Mouse (Mus musculus): ENCODE data around the gene Clns1a. TPM values are rescaled to one million over a fixed set of nuclear protein-coding genes. Genes with fewer than 3 reads are reported as not detected.

Gene Clns1a
- total and polyA plus RNA-seq, 3 experiments: 140 to 305 (median 240) TPM

DNA sequence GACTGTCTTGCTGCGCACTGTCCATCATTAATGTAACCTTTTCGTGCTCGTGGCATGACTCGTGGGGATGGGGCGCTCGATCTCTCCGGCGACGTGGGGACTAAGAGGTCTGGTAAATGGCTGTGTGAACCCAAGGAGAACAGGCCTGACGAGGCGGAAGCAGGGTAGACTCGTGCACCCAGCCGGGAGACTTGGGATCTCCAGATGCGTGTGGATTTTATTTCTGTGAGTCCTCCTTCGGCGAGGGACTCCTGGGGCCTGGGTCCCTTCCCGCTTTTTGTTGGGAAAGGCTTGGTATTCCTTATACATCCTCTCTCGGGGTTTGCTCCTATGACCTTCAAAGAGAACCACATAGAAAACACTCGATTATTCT lies 315 bp upstream of the Clns1a start:
- peaks cover 4% of the 10 kb centered on the region for H3K9me3 ChIP-seq (replicated peaks; ENCODE audit: low read length)
- in situ Hi-C loops (cut with MboI; ENCODE audit: low pct_ligation_motif_present, low pct_unique_long_range_greater_than_20kb, low sequenced_read_pairs): loop anchor here (25.0 kb wide), 1 partner anchor 259 kb away; no protein-coding TSS in a partner anchor
- peaks cover 6 to 51% of the 10 kb centered on the region in 2 experiments for H3K36me3 ChIP-seq (replicated peaks in 1 of 2; ENCODE audit: control insufficient read depth in 1 of 2, insufficient read depth in 1 of 2, low read length in 1 of 2)
- TF ChIP-seq NRF1 (IDR thresholded peaks at IDR 0.05; ENCODE audit: low read depth, low read length) (no peak), CHD1 (IDR thresholded peaks at IDR 0.05; ENCODE audit: low read depth, low read length) (0 out of 2 replicates have a peak, but pooled peaks have one; percentile 47)
- peak overlapping the region; percentile 46 for H3K4me2 ChIP-seq (ENCODE audit: insufficient read depth, low read depth, poor library complexity, severe bottlenecking)
- no peaks in the 10 kb centered on the region for H3K27me3 ChIP-seq (replicated peaks)
- peak overlapping the region; percentile 31 for H3K27ac ChIP-seq (ENCODE audit: insufficient read depth, low read depth)
- H3K9ac ChIP-seq (ENCODE audit: insufficient read depth, low read depth): peak overlapping the region; percentile 52
- peak; percentile 64 for DNase-seq (ENCODE audit: extremely low read depth)
- dilution Hi-C loops (cut with MboI; ENCODE audit: extremely low pct_ligation_motif_present, extremely low pct_unique_long_range_greater_than_20kb, low sequenced_read_pairs): no loop called here
- peak overlapping the region; percentile 64 to 99 (median 89) for H3K4me3 ChIP-seq (replicated peaks in 1 of 3; ENCODE audit: low read depth in 2 of 3, low read length in 2 of 3, poor library complexity in 1 of 3)
- peaks cover 40% of the 10 kb centered on the region for H3K79me2 ChIP-seq (replicated peaks; ENCODE audit: control insufficient read depth, extremely low read depth, insufficient read depth, poor library complexity, severe bottlenecking)
- peaks cover 0 to 42% of the 10 kb centered on the region in 2 experiments; a peak in 2 of 4 replicates for H3K4me1 ChIP-seq (ENCODE audit: control insufficient read depth in 1 of 2, insufficient read depth in 2 of 2)

DNA sequence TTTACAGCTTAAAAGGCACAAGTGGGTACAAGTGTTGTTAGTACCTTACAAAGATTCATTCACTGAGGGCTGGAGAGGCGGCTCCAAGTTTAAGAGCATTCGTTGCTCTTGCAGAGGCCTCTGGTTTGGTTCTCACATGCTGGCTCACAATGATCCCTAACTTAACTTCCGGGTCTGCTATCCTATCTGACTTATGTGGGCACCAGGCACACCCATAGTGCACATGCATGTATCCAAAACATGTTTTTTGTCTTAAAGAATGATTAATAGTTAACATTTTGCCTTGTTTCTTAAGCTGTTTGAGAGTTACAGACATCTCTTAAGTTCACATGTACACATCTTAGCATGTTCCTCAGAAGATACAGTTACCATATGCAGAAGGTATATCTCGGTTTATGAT lies 3.7 kb downstream of the Clns1a start:
- H3K27ac ChIP-seq (ENCODE audit: insufficient read depth, low read depth): no peak overlapping the region
- in situ Hi-C loops (cut with MboI; ENCODE audit: low pct_ligation_motif_present, low pct_unique_long_range_greater_than_20kb, low sequenced_read_pairs): no loop called here
- H3K9me3 ChIP-seq (replicated peaks; ENCODE audit: low read length): peaks cover 4% of the 10 kb centered on the region
- no peak for TF ChIP-seq ZMIZ1 (IDR thresholded peaks at IDR 0.05; ENCODE audit: low read depth, low read length)
- TF ChIP-seq NRF1 (IDR thresholded peaks at IDR 0.05; ENCODE audit: low read depth, low read length): no peak
- TF ChIP-seq JUND (conservative IDR thresholded peaks at IDR 0.05; ENCODE audit: low read depth, low read length): no peak
- no peak for TF ChIP-seq RAD21 (IDR thresholded peaks at IDR 0.05; ENCODE audit: low read depth, low read length)
- no peak for TF ChIP-seq USF1 (IDR thresholded peaks at IDR 0.05; ENCODE audit: low read depth, low read length)
- no peak for TF ChIP-seq USF2 (conservative IDR thresholded peaks at IDR 0.05; ENCODE audit: low read depth, low read length)
- TF ChIP-seq HCFC1 (IDR thresholded peaks at IDR 0.05; ENCODE audit: low read depth, low read length): no peak
- TF ChIP-seq CTCF (conservative IDR thresholded peaks at IDR 0.05 in 1 of 2, IDR thresholded peaks at IDR 0.05 in 1 of 2; ENCODE audit: low read depth in 2 of 2, low read length in 2 of 2): no peak
- TF ChIP-seq MAX (IDR thresholded peaks at IDR 0.05; ENCODE audit: low read length): no peak
- no peak for TF ChIP-seq KAT2A (IDR thresholded peaks at IDR 0.05; ENCODE audit: insufficient replicate concordance, low read length)
- no peak for TF ChIP-seq BHLHE40 (IDR thresholded peaks at IDR 0.05; ENCODE audit: low read depth, low read length)
- TF ChIP-seq ZKSCAN1 (IDR thresholded peaks at IDR 0.05; ENCODE audit: borderline replicate concordance, low read depth, low read length): no peak
- TF ChIP-seq MXI1 (IDR thresholded peaks at IDR 0.05; ENCODE audit: low read depth, low read length): no peak
- no peak overlapping the region for H3K4me3 ChIP-seq (replicated peaks in 1 of 3; ENCODE audit: low read depth in 2 of 3, low read length in 2 of 3, poor library complexity in 1 of 3)
- H3K27me3 ChIP-seq (replicated peaks): no peaks in the 10 kb centered on the region
- H3K4me1 ChIP-seq (ENCODE audit: control insufficient read depth in 1 of 2, insufficient read depth in 2 of 2): peaks cover 6 to 50% of the 10 kb centered on the region in 2 experiments; a peak in 3 of 4 replicates
- no peak for DNase-seq (ENCODE audit: extremely low read depth)
- H3K79me2 ChIP-seq (replicated peaks; ENCODE audit: control insufficient read depth, extremely low read depth, insufficient read depth, poor library complexity, severe bottlenecking): peaks cover 79% of the 10 kb centered on the region
- H3K36me3 ChIP-seq (replicated peaks in 1 of 2; ENCODE audit: control insufficient read depth in 1 of 2, insufficient read depth in 1 of 2, low read length in 1 of 2): peaks cover 0 to 58% of the 10 kb centered on the region in 2 experiments
- H3K4me2 ChIP-seq (ENCODE audit: insufficient read depth, low read depth, poor library complexity, severe bottlenecking): no peak overlapping the region
- dilution Hi-C loops (cut with MboI; ENCODE audit: extremely low pct_ligation_motif_present, extremely low pct_unique_long_range_greater_than_20kb, low sequenced_read_pairs): no loop called here
- no peak overlapping the region for H3K9ac ChIP-seq (ENCODE audit: insufficient read depth, low read depth)

DNA sequence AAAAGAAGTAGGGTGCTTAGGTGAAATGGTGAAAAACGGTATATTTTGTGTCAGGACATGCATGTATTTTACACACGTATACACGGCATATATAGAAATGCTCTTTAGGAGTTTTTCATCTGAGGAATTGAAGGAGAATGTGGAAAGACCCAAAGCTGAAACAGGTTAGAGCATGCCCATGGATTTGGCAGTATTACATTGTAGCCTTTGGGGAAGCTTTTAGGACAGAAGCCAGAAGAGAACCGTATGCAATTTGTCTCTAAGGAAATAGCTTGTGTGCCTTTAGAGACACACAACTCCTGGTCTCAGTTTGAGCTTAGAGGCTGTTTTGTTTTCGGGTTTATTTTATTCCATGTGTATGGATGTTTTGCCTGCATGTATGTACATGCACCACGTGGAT lies 4.7 kb downstream of the Clns1a start:
- no peak for DNase-seq (ENCODE audit: extremely low read depth)
- no peak for TF ChIP-seq USF2 (conservative IDR thresholded peaks at IDR 0.05; ENCODE audit: low read depth, low read length)
- no peak for TF ChIP-seq TBP (conservative IDR thresholded peaks at IDR 0.05; ENCODE audit: low read depth, low read length)
- no peak for TF ChIP-seq CTCF (conservative IDR thresholded peaks at IDR 0.05 in 1 of 2, IDR thresholded peaks at IDR 0.05 in 1 of 2; ENCODE audit: low read depth in 2 of 2, low read length in 2 of 2)
- no peak for TF ChIP-seq ETS1 (conservative IDR thresholded peaks at IDR 0.05; ENCODE audit: low read depth, low read length)
- TF ChIP-seq BHLHE40 (IDR thresholded peaks at IDR 0.05; ENCODE audit: low read depth, low read length): no peak
- no peaks in the 10 kb centered on the region for H3K27me3 ChIP-seq (replicated peaks)
- no peak overlapping the region for H3K4me2 ChIP-seq (ENCODE audit: insufficient read depth, low read depth, poor library complexity, severe bottlenecking)
- H3K36me3 ChIP-seq (replicated peaks in 1 of 2; ENCODE audit: control insufficient read depth in 1 of 2, insufficient read depth in 1 of 2, low read length in 1 of 2): peaks cover 4 to 63% of the 10 kb centered on the region in 2 experiments
- dilution Hi-C loops (cut with MboI; ENCODE audit: extremely low pct_ligation_motif_present, extremely low pct_unique_long_range_greater_than_20kb, low sequenced_read_pairs): no loop called here
- in situ Hi-C loops (cut with MboI; ENCODE audit: low pct_ligation_motif_present, low pct_unique_long_range_greater_than_20kb, low sequenced_read_pairs): no loop called here
- H3K4me3 ChIP-seq (replicated peaks in 1 of 3; ENCODE audit: low read depth in 2 of 3, low read length in 2 of 3, poor library complexity in 1 of 3): no peak overlapping the region
- H3K27ac ChIP-seq (ENCODE audit: insufficient read depth, low read depth): no peak overlapping the region
- peaks cover 6 to 48% of the 10 kb centered on the region in 2 experiments; a peak in 3 of 4 replicates for H3K4me1 ChIP-seq (ENCODE audit: control insufficient read depth in 1 of 2, insufficient read depth in 2 of 2)
- H3K9ac ChIP-seq (ENCODE audit: insufficient read depth, low read depth): no peak overlapping the region
- peaks cover 83% of the 10 kb centered on the region for H3K79me2 ChIP-seq (replicated peaks; ENCODE audit: control insufficient read depth, extremely low read depth, insufficient read depth, poor library complexity, severe bottlenecking)
- peaks cover 4% of the 10 kb centered on the region for H3K9me3 ChIP-seq (replicated peaks; ENCODE audit: low read length)

Data from CH12.LX (cell line).